Comparison of ENCODE assay signal across 35 mouse cellular contexts in genomic region chr17:83891864-83892263, GRCm38 (mm10). TPM values are rescaled to one million over a fixed set of nuclear protein-coding genes. Genes with fewer than 3 reads are reported as not detected.
DNase-seq lines count a peak whose midpoint lies in the region; ATAC-seq and TF ChIP-seq lines count a peak whose summit lies in the region.
"Had no signal": no experiment of that assay in that cellular context is flagged by ENCODE, and none has a peak within 500 bp of the region (broad histone marks: within the 10 kb centered on the region; RNA-seq: fewer than 3 reads in every experiment).

No protein-coding gene starts in this region.

- H3K4me1 ChIP-seq in hindbrain, postnatal 0 days (ENCODE audit: insufficient read depth, low read length) = peaks cover 4% of the 10 kb centered on the region; the same call in 1 of the 2 replicates
- H3K4me1 ChIP-seq in hindbrain, embryonic 10.5 days (replicated peaks) = peaks cover 24% of the 10 kb centered on the region
- peaks cover 34% of the 10 kb centered on the region for H3K4me1 ChIP-seq in stomach, embryonic 15.5 days
- peaks cover 16% of the 10 kb centered on the region for H3K4me1 ChIP-seq in stomach, postnatal 0 days (replicated peaks; ENCODE audit: control insufficient read depth, insufficient read depth)
- H3K4me1 ChIP-seq: liver, embryonic 15.5 days had no signal

- no peaks in the 10 kb centered on the region for H3K36me3 ChIP-seq in hindbrain, postnatal 0 days (ENCODE audit: insufficient read depth, low read length)
- H3K36me3 ChIP-seq in hindbrain, embryonic 10.5 days = no peaks in the 10 kb centered on the region
- no peaks in the 10 kb centered on the region for H3K36me3 ChIP-seq in stomach, embryonic 15.5 days
- H3K36me3 ChIP-seq in stomach, postnatal 0 days (ENCODE audit: control insufficient read depth, insufficient read depth, low read length) = no peaks in the 10 kb centered on the region
- H3K36me3 ChIP-seq: embryonic facial prominence, embryonic 12.5 days; G1E; heart, embryonic 12.5 days; hindbrain, embryonic 15.5 days; intestine, embryonic 15.5 days; liver, embryonic 15.5 days; lung, embryonic 15.5 days had no signal

- no peaks in the 10 kb centered on the region for H3K9me3 ChIP-seq in hindbrain, postnatal 0 days (ENCODE audit: low read length)
- no peaks in the 10 kb centered on the region for H3K9me3 ChIP-seq in hindbrain, embryonic 10.5 days
- no peaks in the 10 kb centered on the region for H3K9me3 ChIP-seq in stomach, embryonic 15.5 days
- H3K9me3 ChIP-seq in stomach, postnatal 0 days (ENCODE audit: control insufficient read depth, low read length) = no peaks in the 10 kb centered on the region
- H3K9me3 ChIP-seq: embryonic facial prominence, embryonic 12.5 days; forebrain, embryonic 13.5 days; G1E; heart, embryonic 12.5 days; hindbrain, embryonic 15.5 days; intestine, embryonic 15.5 days; liver, embryonic 15.5 days; lung, embryonic 15.5 days had no signal

- DNase-seq in adrenal gland, postnatal 10 days = peak; percentile 40
- no peak for DNase-seq in adrenal gland, postnatal 36 days
- no peak for DNase-seq in hindbrain, postnatal 0 days (ENCODE audit: low spot score)
- DNase-seq in hindbrain, embryonic 10.5 days (ENCODE audit: low spot score) = no peak
- DNase-seq in stomach, postnatal 0 days (ENCODE audit: low spot score) = no peak
- no peak for DNase-seq in left cerebral cortex, adult 9 months (ENCODE audit: low spot score in 2 of 2)
- DNase-seq: adrenal gland, postnatal 25 days; cerebellum, adult 8-10 months; cerebellum, postnatal 25 days; gastrocnemius, postnatal 25 days; kidney, adult 2 months; kidney, postnatal 14 days; lung, postnatal 36 days; right cerebral cortex, adult 18-20 months; spleen, adult 18-20 months; thymus, adult 2 months; thymus, postnatal 36 days had no signal

- H3K4me3 ChIP-seq in hindbrain, postnatal 0 days (ENCODE audit: low read length) = no peak overlapping the region
- no peak overlapping the region for H3K4me3 ChIP-seq in hindbrain, embryonic 10.5 days
- H3K4me3 ChIP-seq in stomach, embryonic 15.5 days (replicated peaks) = no peak overlapping the region
- H3K4me3 ChIP-seq in stomach, postnatal 0 days (ENCODE audit: low read depth, low read length) = no peak overlapping the region
- H3K4me3 ChIP-seq: embryonic facial prominence, embryonic 12.5 days; erythroblast, embryonic 14.5 days; forebrain, embryonic 13.5 days; heart, embryonic 12.5 days; hindbrain, embryonic 15.5 days; intestine, embryonic 15.5 days; liver, embryonic 15.5 days; lung, embryonic 15.5 days had no signal

- H3K9ac ChIP-seq in hindbrain, postnatal 0 days (replicated peaks; ENCODE audit: low read length) = no peak overlapping the region
- no peak overlapping the region for H3K9ac ChIP-seq in stomach, embryonic 15.5 days
- H3K9ac ChIP-seq in stomach, postnatal 0 days (ENCODE audit: low read length) = no peak overlapping the region; the same call in 1 of the 2 replicates
- H3K9ac ChIP-seq: embryonic facial prominence, embryonic 12.5 days; forebrain, embryonic 13.5 days; heart, embryonic 12.5 days; hindbrain, embryonic 15.5 days; intestine, embryonic 15.5 days; liver, embryonic 15.5 days; lung, embryonic 15.5 days had no signal

- TF ChIP-seq EP300 in stomach, postnatal 0 days (optimal IDR thresholded peaks at IDR 0.05) = no peak

- 57% methylated on average over 9 of the region's 9 CpGs for WGBS in hindbrain, postnatal 0 days
- 77% methylated on average over 9 of the region's 9 CpGs for WGBS in hindbrain, embryonic 10.5 days
- WGBS in stomach, embryonic 15.5 days = 67% methylated on average over 9 of the region's 9 CpGs
- 64% methylated on average over 9 of the region's 9 CpGs for WGBS in stomach, postnatal 0 days

- no peak overlapping the region for H3K4me2 ChIP-seq in hindbrain, postnatal 0 days (ENCODE audit: low read depth, low read length)
- no peak overlapping the region for H3K4me2 ChIP-seq in stomach, embryonic 15.5 days
- no peak overlapping the region for H3K4me2 ChIP-seq in stomach, postnatal 0 days (replicated peaks; ENCODE audit: low read depth)
- H3K4me2 ChIP-seq: embryonic facial prominence, embryonic 12.5 days; forebrain, embryonic 13.5 days; heart, embryonic 12.5 days; hindbrain, embryonic 15.5 days; intestine, embryonic 15.5 days; liver, embryonic 15.5 days; lung, embryonic 15.5 days; midbrain, embryonic 11.5 days had no signal

- no peak for TF ChIP-seq CTCF in hindbrain, postnatal 0 days (IDR thresholded peaks at IDR 0.05; ENCODE audit: low read depth)
- no peak for TF ChIP-seq CTCF in stomach, postnatal 0 days (IDR thresholded peaks at IDR 0.05; ENCODE audit: low read depth)

- no peaks in the 10 kb centered on the region for H3K27me3 ChIP-seq in hindbrain, postnatal 0 days (ENCODE audit: insufficient read depth, low read length)
- no peaks in the 10 kb centered on the region for H3K27me3 ChIP-seq in hindbrain, embryonic 10.5 days (ENCODE audit: insufficient read depth, poor library complexity, severe bottlenecking)
- H3K27me3 ChIP-seq in stomach, embryonic 15.5 days (replicated peaks) = no peaks in the 10 kb centered on the region
- H3K27me3 ChIP-seq in stomach, postnatal 0 days (ENCODE audit: control insufficient read depth, insufficient read depth, low read length) = no peaks in the 10 kb centered on the region
- H3K27me3 ChIP-seq: embryonic facial prominence, embryonic 12.5 days; forebrain, embryonic 13.5 days; heart, embryonic 12.5 days; hindbrain, embryonic 15.5 days; intestine, embryonic 15.5 days; liver, embryonic 15.5 days; lung, embryonic 15.5 days; Patski had no signal

- H3K27ac ChIP-seq in hindbrain, postnatal 0 days = 0 out of 2 replicates have a peak overlapping the region, but pooled peaks have one; percentile 4
- no peak overlapping the region for H3K27ac ChIP-seq in hindbrain, embryonic 10.5 days
- H3K27ac ChIP-seq in stomach, embryonic 15.5 days = 0 out of 2 replicates have a peak overlapping the region, but pooled peaks have one; percentile 13
- no peak overlapping the region for H3K27ac ChIP-seq in stomach, postnatal 0 days (replicated peaks)
- H3K27ac ChIP-seq: embryonic facial prominence, embryonic 12.5 days; forebrain, embryonic 13.5 days; hindbrain, embryonic 15.5 days; liver, embryonic 15.5 days; lung, embryonic 15.5 days had no signal

- ATAC-seq in hindbrain, postnatal 0 days = no peak
- ATAC-seq in stomach, embryonic 15.5 days (ENCODE audit: insufficient read depth, low FRiP score, low read depth) = no peak
- ATAC-seq in stomach, postnatal 0 days (ENCODE audit: low FRiP score, low TSS enrichment) = no peak
- no peak for ATAC-seq in CD4-positive, CD25-positive, alpha-beta regulatory T cell, adult 4 months
- ATAC-seq: forebrain, embryonic 13.5 days; intestine, embryonic 15.5 days; midbrain, embryonic 16.5 days; Patski had no signal

RNA-seq across cellular contexts. Expression of gene Haao, which starts 44.1 kb away (rescaled TPM):
- 10 to 100 TPM; 12.6 to 27.1 TPM for total RNA-seq in adrenal gland, postnatal 10 days (2021)
- under 1 TPM; 0.36 to 0.76 TPM for total RNA-seq in adrenal gland, postnatal 36 days (2021)
- 0.65 and 1.3 TPM in 2 replicates for total RNA-seq in hindbrain, postnatal 0 days (2014; rRNA removed)
- 0.28 and 0.76 TPM in 2 replicates for polyA plus RNA-seq in hindbrain, postnatal 0 days (2015; fragmentation: Nextera tagmentation; extraction: Ambion mirVana)
- 0.41 and 0.54 TPM in 2 replicates for polyA plus RNA-seq in hindbrain, embryonic 10.5 days (2016; fragmentation: Nextera tagmentation; extraction: Ambion mirVana)
- polyA plus RNA-seq in stomach, embryonic 15.5 days (2015; fragmentation: Nextera tagmentation; extraction: Ambion mirVana) = 2.1 and 5.9 TPM in 2 replicates
- polyA plus RNA-seq in stomach, postnatal 0 days (2015; fragmentation: Nextera tagmentation; extraction: Ambion mirVana) = 0.13 and 0.36 TPM in 2 replicates
- polyA plus RNA-seq in CD4-positive, CD25-positive, alpha-beta regulatory T cell, adult 4 months (2017; shearing (Covaris generic)) = 1 to 10 TPM; 1.1 to 5.0 TPM
- total RNA-seq: gastrocnemius, postnatal 25 days; layer of hippocampus, postnatal 25 days; left cerebral cortex, postnatal 10 days had no signal
- polyA plus RNA-seq: C2C12; erythroblast, embryonic 14.5 days; forebrain, embryonic 13.5 days; midbrain, embryonic 11.5 days; neural tube, embryonic 11.5 days; Patski had no signal

Comparison
In these comparisons a context has a peak if more than half of its experiments do, and no peak if none do; other contexts are left out.
1. H3K27ac ChIP-seq: peak in hindbrain, postnatal 0 days (single experiment) and stomach, embryonic 15.5 days (single experiment); none in hindbrain, embryonic 10.5 days (single experiment) and stomach, postnatal 0 days (single experiment).